Mouse (Mus musculus) adrenal gland, postnatal 0 days (tissue): ENCODE measurements around the gene Gm10972. TPM values are rescaled to one million over a fixed set of nuclear protein-coding genes. Genes with fewer than 3 reads are reported as not detected.

ENCODE experiments used
- polyA plus RNA-seq: library from polyadenylated mRNA; unstranded; fragments of >200 nt; fragmentation: Nextera tagmentation; extraction: Ambion mirVana; gene quantifications from 2 replicates; pipeline ENCODE4 v1.2.1, GENCODE M21; 2015

Gm10972 gene
- not detected in 2 replicates for polyA plus RNA-seq

GRCm38 (mm10) chr3:94642495-94643162 is at the start of gene Gm10972:
Gene Gm10972 (plus strand): TSS chr3:94643112.

GRCm38 (mm10) chr3:94658740-94659095 is 15.8 kb downstream of the Gm10972 start, which contains the start of gene Tuft1:
Gene Tuft1 (minus strand): TSS chr3:94658872.

Other genes with a start within 250 kb of the Gm10972 start
- gene Lingo4, start 244.6 kb upstream of the Gm10972 start, polyA plus RNA-seq: 0.14 and 0.57 TPM in 2 replicates
- gene Tdrkh, start 229.8 kb upstream of the Gm10972 start, polyA plus RNA-seq: 11.8 and 17.9 TPM in 2 replicates
- 68.0 and 70.0 TPM in 2 replicates for gene Mrpl9, start 199.8 kb upstream of the Gm10972 start, polyA plus RNA-seq
- 0.32 and 0.33 TPM in 2 replicates for gene Oaz3, start 199.2 kb upstream of the Gm10972 start, polyA plus RNA-seq
- 62.1 and 70.2 TPM in 2 replicates for gene Celf3, start 164.8 kb upstream of the Gm10972 start, polyA plus RNA-seq
- gene Riiad1, start 162.8 kb upstream of the Gm10972 start, polyA plus RNA-seq: 37.1 and 41.1 TPM in 2 replicates
- 18.4 and 26.9 TPM in 2 replicates for gene Snx27, start 60.4 kb upstream of the Gm10972 start, polyA plus RNA-seq
- gene Tuft1, start 15.8 kb downstream of the Gm10972 start, polyA plus RNA-seq: 6.9 and 13.2 TPM in 2 replicates
- 0.58 and 1.4 TPM in 2 replicates for gene Selenbp2, start 50.4 kb downstream of the Gm10972 start, polyA plus RNA-seq
- gene Cgn, start 143.4 kb downstream of the Gm10972 start, polyA plus RNA-seq: 2.1 and 2.3 TPM in 2 replicates
- 7.1 and 11.5 TPM in 2 replicates for gene Pogz, start 194.5 kb downstream of the Gm10972 start, polyA plus RNA-seq
- gene Psmb4, start 243.8 kb downstream of the Gm10972 start, polyA plus RNA-seq: 330 and 355 TPM in 2 replicates